Mouse (Mus musculus) testis, adult 2 months (tissue): ENCODE data around the gene Cxcl17.

Experiments used
- CTCF ChIP-seq: fragments of 200-500 bp; IDR thresholded peaks from 2 replicates; pipeline ENCODE4 v1.5.1; 2012; ENCODE audit warnings: low read depth, mild to moderate bottlenecking, inconsistent platforms, low read length, moderate library complexity; ENCODE audit not compliant: control insufficient read depth, insufficient read depth, insufficient replicate concordance
- POLR2A ChIP-seq: fragments of 200-500 bp; IDR thresholded peaks from 2 replicates; pipeline ENCODE4 v1.6.1; 2012; ENCODE audit warnings: low read depth, mild to moderate bottlenecking, inconsistent platforms, low read length, moderate library complexity; ENCODE audit not compliant: control insufficient read depth

- TF ChIP-seq CTCF (no peak), POLR2A (no peak)
Measured at GRCm38 (mm10) chr7:25439124-25439822, 26.6 kb upstream of the Cxcl17 start.
